Mouse (Mus musculus) stomach, postnatal 0 days (tissue): Measurements from ENCODE around the gene Ftl1.

Source experiments
- CTCF ChIP-seq: IDR thresholded peaks from 2 replicates; pipeline ENCODE4 v1.5.1; 2016; ENCODE audit warnings: antibody characterized with exemption, low read depth, mild to moderate bottlenecking, moderate library complexity
- EP300 ChIP-seq: optimal IDR thresholded peaks from 2 replicates; pipeline ENCODE3; 2016; ENCODE audit warnings: antibody characterized with exemption

- TF ChIP-seq CTCF: no peak
- TF ChIP-seq EP300: no peak
Measured at GRCm38 (mm10) chr7:45460860-45461314, 1.2 kb upstream of the Ftl1 start.
